Comparison of ENCODE assay signal across 8 mouse cellular contexts in the genomic region with DNA sequence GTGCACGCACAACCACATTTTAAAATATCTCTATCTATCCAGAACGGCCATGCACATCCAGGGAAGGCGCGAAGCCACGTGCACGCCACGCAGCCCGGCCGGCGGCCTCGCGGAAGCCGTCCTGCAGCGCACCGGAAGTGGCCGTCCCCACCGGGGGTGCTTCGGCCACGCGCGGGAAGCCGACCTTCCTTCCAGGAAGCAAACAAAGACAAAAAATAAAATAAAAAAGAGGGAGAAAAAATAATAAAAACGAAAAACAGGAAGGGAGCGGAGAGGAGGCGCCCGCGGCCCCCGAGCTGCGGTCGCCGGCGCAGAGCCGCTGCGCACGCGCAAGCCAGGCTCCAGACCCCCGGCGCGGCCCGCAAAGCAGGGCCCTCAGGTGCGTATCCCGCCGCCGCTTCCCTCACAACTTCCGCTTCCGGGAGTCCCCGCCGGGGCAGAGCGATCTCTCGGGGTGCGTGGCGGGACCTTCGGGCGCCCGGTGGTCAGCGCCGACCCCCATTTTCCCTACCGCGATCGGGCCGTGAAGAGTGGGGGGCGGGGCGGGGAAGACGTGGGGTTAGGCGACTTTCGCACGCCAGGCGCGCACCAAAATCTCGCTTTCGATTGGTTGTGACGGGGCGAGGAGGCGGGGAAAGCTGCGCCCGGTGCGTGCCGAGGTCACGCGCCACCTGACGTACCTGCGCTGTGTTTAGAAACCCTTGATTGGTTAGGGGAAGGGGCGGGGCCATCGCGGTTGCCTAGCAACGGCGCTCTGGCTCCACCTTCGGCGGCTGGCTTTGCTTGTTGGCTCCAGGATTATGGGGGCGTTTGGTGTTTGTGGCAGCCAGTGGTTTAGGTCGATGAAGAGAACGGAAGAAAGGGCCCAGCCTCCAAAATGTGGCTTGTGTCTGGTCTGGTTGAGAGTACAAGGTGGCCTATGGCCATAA. TPM values are rescaled to one million over a fixed set of nuclear protein-coding genes. Genes with fewer than 3 reads are reported as not detected.
A peak's percentile ranks its signal among the peaks of the same experiment; 100 is the strongest.
DNase-seq lines count a peak whose midpoint lies in the region; ATAC-seq and TF ChIP-seq lines count a peak whose summit lies in the region.

A gene (plus strand): TSS at position 140 of the 929 bp plus-strand sequence.

- TF ChIP-seq POLR2A in lung, adult 2 months (IDR thresholded peaks at IDR 0.05; ENCODE audit: borderline replicate concordance, extremely low read depth, low read depth, low read length), result no peak; the same call in 1 of the 2 replicates

- peak; percentile 99 for DNase-seq in ES-CJ7 (ENCODE audit: low read depth, low spot score)
- peak; percentile 99 for DNase-seq in cerebellum, adult 11 months
- peak; percentile 99 for DNase-seq in forebrain, embryonic 14.5 days (ENCODE audit: low spot score)
- peak; percentile 96 for DNase-seq in heart, postnatal 25 days (ENCODE audit: low spot score)
- DNase-seq in layer of hippocampus, adult 18-20 months (ENCODE audit: low spot score in 2 of 2), result peak; percentile 98 to 99
- peak; percentile 99 for DNase-seq in lung, adult 2 months
- peak; percentile 98 to 99 for DNase-seq in thymus, adult 18-20 months

- peak within 1 kb of the TSS; percentile 65 for H3K4me3 ChIP-seq in forebrain, embryonic 14.5 days (ENCODE audit: low read depth, low read length)
- peak within 1 kb of the TSS; percentile 83 for H3K4me3 ChIP-seq in lung, adult 2 months (replicated peaks; ENCODE audit: extremely low read depth, low read depth, low read length)

- peak within 1 kb of the TSS; percentile 74 for H3K4me2 ChIP-seq in forebrain, embryonic 14.5 days (ENCODE audit: low read length)

- no peaks in the 10 kb centered on the region for H3K27me3 ChIP-seq in forebrain, embryonic 14.5 days (replicated peaks; ENCODE audit: control insufficient read depth, insufficient read depth, low read length)

- H3K9ac ChIP-seq in forebrain, embryonic 14.5 days (ENCODE audit: low read length), result peak within 1 kb of the TSS; percentile 82

- intact Hi-C loops in heart, postnatal 25 days (cut with DNase I), result loop anchor here (5.0 to 10.0 kb wide), 2 partner anchors 131 to 303 kb away; a partner anchor contains a TSS

- H3K36me3 ChIP-seq in forebrain, embryonic 14.5 days (ENCODE audit: control insufficient read depth, insufficient read depth, low read length), result no peaks in the 10 kb centered on the region

- WGBS in forebrain, embryonic 14.5 days, result under 1% methylated on average over 92 of the region's 92 CpGs
- WGBS in lung, adult 2 months, result under 1% methylated on average over 92 of the region's 92 CpGs

- no peak for TF ChIP-seq CTCF in lung, adult 2 months (IDR thresholded peaks at IDR 0.05; ENCODE audit: insufficient read depth, low read length)

- H3K9me3 ChIP-seq in forebrain, embryonic 14.5 days (replicated peaks; ENCODE audit: control insufficient read depth, low read length), result no peaks in the 10 kb centered on the region; the same call in 1 of the 2 replicates

- ATAC-seq in forebrain, embryonic 14.5 days, result peak; percentile 95
- ATAC-seq in neutrophil, adult 5-6 weeks (ENCODE audit: extremely low read depth, insufficient number of reproducible peaks, low FRiP score, poor library complexity, severe bottlenecking), result peak; percentile 93

- H3K27ac ChIP-seq in forebrain, embryonic 14.5 days (ENCODE audit: low read depth, low read length), result peak within 1 kb of the TSS; percentile 92

- H3K4me1 ChIP-seq in forebrain, embryonic 14.5 days (ENCODE audit: control insufficient read depth, insufficient read depth, low read length), result peaks cover 11% of the 10 kb centered on the region
- peaks cover 6% of the 10 kb centered on the region; the same call in 1 of the 2 replicates for H3K4me1 ChIP-seq in lung, adult 2 months (ENCODE audit: control insufficient read depth, insufficient read depth, low read length)

RNA-seq across cellular contexts. Expression of the gene that starts here (rescaled TPM):
- polyA plus RNA-seq in forebrain, embryonic 14.5 days (2014; fragmentation: Nextera tagmentation; extraction: Ambion mirVana), result 5.7 and 7.7 TPM in 2 replicates
- total RNA-seq in heart, postnatal 25 days (2021), result 1 to 10 TPM; 4.0 to 5.1 TPM
- total RNA-seq in layer of hippocampus, adult 18-20 months (2021), result 10 to 100 TPM; 15.7 to 16.8 TPM
- 5.2 and 5.4 TPM in 2 replicates for polyA plus RNA-seq in lung, adult 2 months (2012; rRNA removed)
- total RNA-seq in neutrophil, adult 5-6 weeks (2017), result 9.5 and 13.1 TPM in 2 replicates

Comparison
In these comparisons a context has a peak if more than half of its experiments do, and no peak if none do; other contexts are left out.
1. Peak in every context shown above with its lines: DNase-seq, ATAC-seq, H3K4me3 ChIP-seq and H3K27ac ChIP-seq.